Mouse (Mus musculus): ENCODE measurements at regions not wholly inside any gene's neighbourhood (a gene's known extent, or its start where the extent isn't known, plus 50 kb on each side); places are given as distances from the start of the nearest gene placed in this dataset.

GRCm38 (mm10) chr14:24754753-24755152 is 267.8 kb downstream of the Rps24 start:
- no peak for TF ChIP-seq CTCF (conservative IDR thresholded peaks at IDR 0.05; ENCODE audit: low read length)
- no peak for TF ChIP-seq POU5F1 (IDR thresholded peaks at IDR 0.05; ENCODE audit: borderline replicate concordance, low read length)
- TF ChIP-seq NANOG (IDR thresholded peaks at IDR 0.05; ENCODE audit: borderline replicate concordance, low read length) = no peak
